Mouse (Mus musculus): ENCODE measurements around the gene Ifngr1.

DNA sequence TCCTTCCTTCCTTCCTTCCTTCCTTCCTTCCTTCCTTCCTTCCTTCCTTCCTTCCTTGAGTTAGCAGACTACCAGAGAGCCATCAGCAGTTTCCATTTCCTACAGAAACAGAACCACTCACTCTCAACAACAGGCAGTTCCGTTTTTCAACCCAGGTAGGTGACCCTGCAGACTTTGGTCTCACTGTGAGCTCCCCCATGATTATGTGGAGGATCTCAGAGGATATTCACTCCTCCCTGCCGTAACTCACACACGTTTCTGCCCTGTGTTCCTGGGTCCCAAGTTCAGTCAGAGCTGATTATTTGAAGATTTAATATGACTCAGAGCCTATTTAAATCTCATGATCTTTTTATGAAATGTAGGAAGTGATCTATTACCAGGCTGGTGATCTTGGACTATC is 11.1 kb upstream of the Ifngr1 start:
- TF ChIP-seq CTCF (IDR thresholded peaks at IDR 0.05; ENCODE audit: low read depth): no peak
- no peak for TF ChIP-seq EP300 (optimal IDR thresholded peaks at IDR 0.05)

All from stomach, postnatal 0 days (tissue).